Mouse (Mus musculus) ovary, adult 18-20 months (tissue): ENCODE measurements around the gene Mrps16.
A peak's percentile ranks its signal among the peaks of the same experiment; 100 is the strongest.

Experiments
- DNase-seq: peaks from one replicate; pipeline ENCODE4 v3.0.0; 2022; ENCODE audit warnings: low spot score, mixed read lengths

The Mrps16 gene

DNA sequence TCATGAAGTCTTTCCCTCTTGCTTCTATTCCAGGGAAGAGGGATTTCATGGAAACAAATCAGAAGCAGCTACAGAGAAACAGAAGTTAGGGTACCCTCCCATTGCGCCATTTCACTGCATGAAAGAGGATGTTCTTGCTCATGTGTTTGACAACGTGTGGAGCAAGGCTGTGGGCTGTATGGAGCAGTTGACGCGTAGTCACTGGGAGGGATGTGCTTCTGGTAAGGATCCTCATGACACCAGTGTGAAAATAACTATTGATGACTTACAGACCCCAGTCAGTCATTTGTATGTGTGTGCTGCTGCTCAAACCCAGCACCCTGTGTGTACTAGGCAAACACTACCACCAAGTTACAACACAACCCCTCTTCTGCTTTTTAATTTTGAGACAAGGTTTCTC lies 30.2 kb downstream of the Mrps16 start:
- DNase-seq = no peak

DNA sequence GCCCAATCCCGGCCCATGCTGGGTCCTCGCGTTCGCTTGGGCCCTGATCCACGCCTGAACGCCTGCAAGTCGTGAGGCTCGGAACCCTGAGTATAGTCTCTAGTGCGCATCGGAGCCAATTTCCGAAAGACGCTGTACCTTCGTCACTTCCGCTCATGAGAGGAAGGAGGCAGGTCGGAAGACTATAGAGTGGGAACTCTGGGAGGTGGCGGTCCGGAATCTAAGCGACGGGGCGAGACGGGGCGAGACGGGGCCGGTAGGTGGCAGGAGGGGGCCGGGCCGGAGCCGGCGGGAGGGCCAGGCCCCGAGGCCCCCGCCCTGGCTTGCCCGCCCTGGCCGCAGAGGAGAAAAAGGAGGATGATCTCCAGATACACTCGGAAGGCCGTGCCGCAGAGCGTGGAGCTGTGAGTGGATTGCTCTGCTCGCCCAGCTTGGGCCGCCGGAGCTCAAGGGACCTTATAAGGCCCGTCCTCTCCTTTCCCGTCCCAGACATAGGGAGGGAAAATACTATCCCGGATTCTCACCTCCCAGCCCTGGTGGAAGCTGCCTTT lies 45.4 kb downstream of the Mrps16 start, which contains the start of the genes Ecd and Fam149b:
Gene Ecd (minus strand): TSS at position 131 of the 551 bp plus-strand sequence.
Gene Fam149b (plus strand): TSS at position 172 of the 551 bp plus-strand sequence.
- peak; percentile 87 for DNase-seq

DNA sequence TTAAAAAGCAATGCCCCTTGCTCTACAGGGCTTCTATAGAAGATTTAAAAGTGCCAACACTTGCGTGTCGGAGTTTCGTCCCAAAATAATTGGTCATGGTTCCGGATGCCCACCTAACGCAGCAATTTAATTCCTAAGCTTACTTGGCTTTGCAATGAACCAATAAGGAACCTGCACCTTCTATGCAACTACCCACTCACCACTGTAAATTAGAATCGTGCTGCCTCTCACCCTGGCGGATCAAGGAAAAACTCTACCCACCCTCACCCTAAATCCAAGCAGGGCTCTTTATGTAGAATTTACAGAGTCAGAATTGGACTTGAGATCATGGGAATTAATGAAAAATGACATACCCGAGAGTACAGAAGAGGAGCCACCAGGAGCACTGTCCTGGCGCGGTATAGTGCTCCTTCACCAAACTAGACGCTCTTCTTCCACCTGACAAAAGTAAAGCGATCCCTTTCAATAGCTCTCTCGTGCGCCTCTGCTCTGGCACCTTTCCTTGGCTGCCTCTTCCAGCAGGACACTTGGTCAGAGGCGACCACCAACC lies 45.9 kb downstream of the Mrps16 start:
- DNase-seq = no peak

DNA sequence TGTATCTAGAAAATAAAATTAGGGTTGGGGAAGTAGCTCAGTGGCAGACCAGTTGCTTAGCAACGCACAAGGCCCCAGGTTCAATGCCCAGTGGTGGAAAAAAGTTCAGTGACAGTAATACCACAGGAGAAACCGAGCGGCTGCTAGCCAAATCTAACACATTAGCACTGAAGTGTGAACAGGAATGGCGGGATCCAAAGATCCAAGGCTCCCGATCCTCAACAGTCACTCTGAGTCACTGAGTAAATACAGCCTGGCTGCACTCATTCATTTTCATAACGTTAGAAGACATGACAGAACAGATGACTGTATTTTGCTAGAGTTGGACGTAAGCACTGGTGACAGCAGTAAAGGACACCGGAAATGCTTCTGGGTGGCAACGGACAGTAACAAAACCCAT lies 47.5 kb downstream of the Mrps16 start:
- no peak for DNase-seq

DNA sequence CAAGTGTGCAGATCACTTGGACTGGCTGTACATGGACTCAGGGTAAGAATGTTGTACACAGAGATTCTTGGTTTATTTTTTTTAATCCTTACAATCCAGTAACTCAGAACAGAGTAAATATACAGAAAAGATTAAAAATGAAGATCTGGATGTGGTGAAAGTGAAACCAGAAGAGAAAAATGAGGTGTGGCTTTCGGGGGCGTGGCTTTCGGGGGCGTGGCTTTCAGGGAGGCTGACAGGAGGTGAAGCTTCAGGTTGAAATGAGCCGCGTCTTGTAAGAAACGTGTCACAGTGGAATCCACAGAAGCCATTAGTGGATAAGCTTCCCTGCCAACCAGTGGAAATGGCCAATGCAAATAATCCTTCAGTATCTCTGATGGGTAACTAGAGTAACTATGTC lies 52.6 kb downstream of the Mrps16 start:
- DNase-seq = no peak

DNA sequence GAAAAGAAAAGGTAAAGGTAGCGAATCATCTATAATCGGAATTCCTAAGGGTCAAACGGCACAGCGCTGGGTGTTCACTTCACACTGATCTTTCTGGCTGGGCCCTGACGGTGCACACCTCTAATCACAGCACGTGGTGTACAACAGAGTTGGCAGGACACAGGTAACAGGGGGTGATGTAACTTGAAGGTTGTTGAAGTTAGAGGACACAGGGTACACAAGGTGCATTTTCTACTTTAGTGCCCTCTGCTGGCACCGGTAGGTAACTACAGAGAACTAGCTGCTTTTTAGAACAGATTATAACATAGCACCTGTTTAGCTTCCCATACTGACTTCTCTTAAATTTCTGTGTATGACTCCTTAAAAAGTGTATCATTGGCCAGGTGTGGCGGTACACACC lies 53.3 kb downstream of the Mrps16 start:
- DNase-seq = no peak

DNA sequence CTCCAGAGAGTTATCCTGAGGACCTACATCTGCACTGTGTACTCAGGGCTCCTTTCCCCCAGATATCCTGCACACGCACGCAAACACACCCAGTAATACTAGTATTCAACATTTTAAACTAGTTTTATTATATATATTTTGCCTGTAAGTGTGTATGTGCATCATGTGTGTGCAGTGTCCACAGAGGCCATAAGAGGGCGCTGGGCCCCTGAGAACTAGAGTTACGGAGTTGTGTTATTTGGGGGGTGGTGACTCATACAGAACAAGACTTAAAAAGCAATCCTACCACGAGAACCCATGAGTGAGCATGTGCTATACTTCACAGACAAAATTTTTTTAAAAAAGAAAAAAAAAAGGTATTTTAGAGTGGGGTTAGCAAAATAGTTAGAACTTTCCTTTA lies 54.0 kb downstream of the Mrps16 start:
- DNase-seq = no peak
